Mouse (Mus musculus) CH12.LX (cell line): ENCODE measurements around the gene Mmel1. TPM values are rescaled to one million over a fixed set of nuclear protein-coding genes. Genes with fewer than 3 reads are reported as not detected.

Experiments used
- DNase-seq: peaks from one replicate; pipeline ENCODE4 v3.0.0-alpha.2; 2013; ENCODE audit errors: extremely low read depth
- H3K27ac ChIP-seq: 2 replicates; pipeline ENCODE4 v1.5.1; 2012; ENCODE audit warnings: low read depth, mild to moderate bottlenecking, control low read depth, moderate library complexity; ENCODE audit not compliant: insufficient read depth
- H3K27me3 ChIP-seq: replicated peaks from 2 replicates; pipeline ENCODE3; 2012; ENCODE audit warnings: inconsistent platforms
- H3K36me3 ChIP-seq, 2 experiments: replicated peaks in 1 of 2; 2 replicates each; pipeline versions ENCODE3 to v1.6.1; 2012; ENCODE audit warnings: inconsistent platforms in 1 of 2, low read length in 1 of 2, mild to moderate bottlenecking in 1 of 2, mixed read lengths in 1 of 2, moderate library complexity in 1 of 2; ENCODE audit not compliant: control insufficient read depth in 1 of 2, insufficient read depth in 1 of 2
- H3K4me1 ChIP-seq, 2 experiments: 2 replicates each; pipeline ENCODE4 v1.6.1; 2012; ENCODE audit warnings: inconsistent platforms in 1 of 2, moderate library complexity in 1 of 2; ENCODE audit not compliant: insufficient read depth in 2 of 2, control insufficient read depth in 1 of 2
- H3K4me2 ChIP-seq: 2 replicates; pipeline ENCODE4 v1.6.1; 2012; ENCODE audit warnings: low read depth, mild to moderate bottlenecking, control low read depth; ENCODE audit not compliant: poor library complexity, insufficient read depth, severe bottlenecking
- H3K4me3 ChIP-seq, 3 experiments: fragments of 150-350 bp in 1 of 3; sonication (generic) in 1 of 3; replicated peaks in 1 of 3; 2 replicates each; pipeline versions ENCODE3 to v1.5.1; 2011 to 2012; ENCODE audit warnings: low read depth in 2 of 3, low read length in 2 of 3, mild to moderate bottlenecking in 2 of 3, moderate library complexity in 2 of 3, control low read depth in 1 of 3, improper control_type of control experiment in 1 of 3, inconsistent platforms in 1 of 3, mixed read lengths in 1 of 3; ENCODE audit not compliant: poor library complexity in 1 of 3
- H3K79me2 ChIP-seq: replicated peaks from 2 replicates; pipeline ENCODE4 v1.6.1; 2012; ENCODE audit warnings: mild to moderate bottlenecking, moderate library complexity; ENCODE audit not compliant: control insufficient read depth, poor library complexity, insufficient read depth, severe bottlenecking; ENCODE audit errors: extremely low read depth
- H3K9ac ChIP-seq: 2 replicates; pipeline ENCODE4 v1.6.1; 2012; ENCODE audit warnings: low read depth, mild to moderate bottlenecking, control low read depth, moderate library complexity; ENCODE audit not compliant: insufficient read depth
- H3K9me3 ChIP-seq: replicated peaks from 2 replicates; pipeline ENCODE3; 2012; ENCODE audit warnings: low read length, inconsistent platforms, mixed read lengths
- BHLHE40 ChIP-seq: IDR thresholded peaks from 2 replicates; pipeline ENCODE4 v1.6.1; 2011; ENCODE audit warnings: mild to moderate bottlenecking, low read depth, low read length, improper control_type of control experiment
- CHD2 ChIP-seq: IDR thresholded peaks from 2 replicates; pipeline ENCODE4 v1.6.1; 2011; ENCODE audit warnings: low read length, improper control_type of control experiment
- CTCF ChIP-seq, 2 experiments: IDR thresholded peaks in 1 of 2; conservative IDR thresholded peaks in 1 of 2; 2 replicates each; pipeline ENCODE4 v1.5.1; 2011 to 2012; ENCODE audit warnings: low read depth in 2 of 2, low read length in 2 of 2, improper control_type of control experiment in 1 of 2, inconsistent platforms in 1 of 2, mild to moderate bottlenecking in 1 of 2, moderate library complexity in 1 of 2
- ELF1 ChIP-seq: IDR thresholded peaks from 2 replicates; pipeline ENCODE4 v1.6.1; 2014; ENCODE audit warnings: low read depth, mild to moderate bottlenecking, inconsistent platforms, low read length, improper control_type of control experiment
- HCFC1 ChIP-seq: IDR thresholded peaks from 2 replicates; pipeline ENCODE4 v1.6.1; 2012; ENCODE audit warnings: low read depth, mild to moderate bottlenecking, inconsistent platforms, low read length, improper control_type of control experiment
- IRF4 ChIP-seq: IDR thresholded peaks from 2 replicates; pipeline ENCODE4 v1.6.1; 2014; ENCODE audit warnings: low read depth, mild to moderate bottlenecking, inconsistent platforms, low read length, improper control_type of control experiment
- JUN ChIP-seq: IDR thresholded peaks from 2 replicates; pipeline ENCODE4 v1.6.1; 2011; ENCODE audit warnings: low read depth, mild to moderate bottlenecking, low read length, improper control_type of control experiment, moderate library complexity; ENCODE audit not compliant: insufficient read depth
- JUND ChIP-seq: conservative IDR thresholded peaks from 2 replicates; pipeline ENCODE4 v1.6.1; 2011; ENCODE audit warnings: low read depth, low read length, improper control_type of control experiment
- KAT2A ChIP-seq: IDR thresholded peaks from 2 replicates; pipeline ENCODE4 v1.6.1; 2012; ENCODE audit warnings: low read length, improper control_type of control experiment, inconsistent platforms; ENCODE audit not compliant: insufficient replicate concordance
- MXI1 ChIP-seq: IDR thresholded peaks from 2 replicates; pipeline ENCODE4 v1.6.1; 2011; ENCODE audit warnings: mild to moderate bottlenecking, low read depth, low read length, improper control_type of control experiment
- NRF1 ChIP-seq: IDR thresholded peaks from 2 replicates; pipeline ENCODE4 v1.6.1; 2014; ENCODE audit warnings: low read depth, mild to moderate bottlenecking, inconsistent platforms, low read length, improper control_type of control experiment, moderate library complexity
- POLR2A ChIP-seq: IDR thresholded peaks from 2 replicates; pipeline ENCODE4 v1.6.1; 2011; ENCODE audit warnings: low read depth, mild to moderate bottlenecking, improper control_type of control experiment, low read length
- RAD21 ChIP-seq: IDR thresholded peaks from 2 replicates; pipeline ENCODE4 v1.6.1; 2011; ENCODE audit warnings: low read depth, mild to moderate bottlenecking, low read length, improper control_type of control experiment, moderate library complexity
- RCOR1 ChIP-seq: conservative IDR thresholded peaks from 2 replicates; pipeline ENCODE4 v1.6.1; 2012; ENCODE audit warnings: low read depth, mild to moderate bottlenecking, inconsistent platforms, low read length, improper control_type of control experiment
- TCF12 ChIP-seq: IDR thresholded peaks from 2 replicates; pipeline ENCODE4 v1.6.1; 2014; ENCODE audit warnings: low read depth, mild to moderate bottlenecking, inconsistent platforms, low read length, improper control_type of control experiment
- UBTF ChIP-seq: IDR thresholded peaks from 2 replicates; pipeline ENCODE4 v1.6.1; 2012; ENCODE audit warnings: low read depth, mild to moderate bottlenecking, inconsistent platforms, low read length, improper control_type of control experiment, moderate library complexity
- USF2 ChIP-seq: conservative IDR thresholded peaks from 2 replicates; pipeline ENCODE4 v1.6.1; 2011; ENCODE audit warnings: low read depth, low read length, improper control_type of control experiment
- ZMIZ1 ChIP-seq: IDR thresholded peaks from 2 replicates; pipeline ENCODE4 v1.6.1; 2012; ENCODE audit warnings: low read depth, mild to moderate bottlenecking, inconsistent platforms, low read length, improper control_type of control experiment
- dilution Hi-C: fragments of 300-500 bp; cut with MboI; formaldehyde crosslinking; loops from 2 replicates; pipeline ENCODE4 v1.14.3; 2020; ENCODE audit warnings: low sequenced_read_pairs; ENCODE audit not compliant: extremely low pct_unique_long_range_greater_than_20kb, extremely low pct_ligation_motif_present
- in situ Hi-C: fragments of 300-500 bp; cut with MboI; formaldehyde crosslinking; loops from 3 replicates; pipeline ENCODE4 v1.14.3; 2019; ENCODE audit warnings: low sequenced_read_pairs, low pct_ligation_motif_present, low pct_unique_long_range_greater_than_20kb, mixed read lengths
- polyA plus RNA-seq: library from polyadenylated mRNA; unstranded; fragments of >175 nt; gene quantifications from 2 replicates; pipeline ENCODE4 v1.2.1, GENCODE M21; 2012; ENCODE audit warnings: low read depth; ENCODE audit not compliant: insufficient read length
- total RNA-seq, 2 experiments: library from RNA; depleted of rRNA; stranded (reverse); fragments of 300-350 nt in 1 of 2; fragments of >200 nt in 1 of 2; gene quantifications; 2 replicates each; pipeline ENCODE4 v1.2.3; 2012 to 2014

Gene Mmel1
- total and polyA plus RNA-seq, 3 experiments: 0.70 to 3.9 (median 2.0) TPM

- peak; percentile 65 to 97 for TF ChIP-seq CTCF (conservative IDR thresholded peaks at IDR 0.05 in 1 of 2, IDR thresholded peaks at IDR 0.05 in 1 of 2; ENCODE audit: low read depth in 2 of 2, low read length in 2 of 2)
- no peak for TF ChIP-seq BHLHE40
- peak; percentile 98 for TF ChIP-seq RAD21
- peak; percentile 71 for TF ChIP-seq HCFC1
- no peak for TF ChIP-seq KAT2A
- TF ChIP-seq CHD2: 0 out of 2 replicates have a peak, but pooled peaks have one; percentile 24
- TF ChIP-seq POLR2A: peak; percentile 79
- TF ChIP-seq NRF1: no peak
- TF ChIP-seq, all 38 proteins: peak for 16
Observed at GRCm38 (mm10) chr4:154877864-154878548, 8.6 kb downstream of the Mmel1 start (continued).

DNA sequence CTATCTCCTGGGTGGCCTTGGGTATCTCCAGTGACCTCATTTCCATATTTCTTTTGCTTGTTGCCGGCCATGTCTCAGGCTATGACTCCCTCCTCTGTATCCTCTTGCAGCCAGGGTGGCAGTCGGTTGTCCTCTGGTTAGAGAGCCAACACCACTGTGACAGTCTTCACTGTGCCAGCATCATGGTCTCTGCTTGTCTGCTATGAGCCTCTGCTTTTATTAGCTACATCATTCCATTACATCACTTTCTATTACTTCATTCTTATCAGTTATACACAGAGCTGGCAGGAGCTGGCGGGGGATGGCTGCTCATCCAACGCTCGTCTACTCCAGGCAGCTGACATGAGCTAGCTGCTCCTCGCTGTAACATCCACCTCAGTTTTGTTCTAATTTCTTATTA is 11.3 kb downstream of the Mmel1 start:
- Histone ChIP-seq H3K9ac (no peak overlapping the region), H3K9me3 (no peaks in the 10 kb centered on the region), H3K27me3 (peaks cover 18% of the 10 kb centered on the region), H3K79me2 (no peaks in the 10 kb centered on the region), H3K36me3 (no peaks in the 10 kb centered on the region), H3K27ac (no peak overlapping the region), H3K4me1 (peaks cover 7 to 33% of the 10 kb centered on the region in 2 experiments), H3K4me3 (no peak overlapping the region), H3K4me2 (no peak overlapping the region)
- DNase-seq: no peak
- no peak for TF ChIP-seq USF2
- no peak for TF ChIP-seq TCF12
- no peak for TF ChIP-seq CTCF (conservative IDR thresholded peaks at IDR 0.05 in 1 of 2, IDR thresholded peaks at IDR 0.05 in 1 of 2; ENCODE audit: low read depth in 2 of 2, low read length in 2 of 2)
- no peak for TF ChIP-seq RCOR1
- TF ChIP-seq MXI1: no peak
- no peak for TF ChIP-seq JUND
- TF ChIP-seq POLR2A: no peak
- no peak for TF ChIP-seq ELF1
- TF ChIP-seq IRF4: no peak
- TF ChIP-seq UBTF: no peak
- TF ChIP-seq ZMIZ1: no peak
- no peak for TF ChIP-seq JUN
- in situ Hi-C loops: loop anchor here (5.0 to 10.0 kb wide), 2 partner anchors 62 to 364 kb away; partner anchors contain the start of gene Faap20
- dilution Hi-C loops: loop anchor here (25.0 kb wide), 1 partner anchor 157 kb away; no protein-coding TSS in a partner anchor
